31 mouse cellular contexts compared by ENCODE assay signal in the genomic region with DNA sequence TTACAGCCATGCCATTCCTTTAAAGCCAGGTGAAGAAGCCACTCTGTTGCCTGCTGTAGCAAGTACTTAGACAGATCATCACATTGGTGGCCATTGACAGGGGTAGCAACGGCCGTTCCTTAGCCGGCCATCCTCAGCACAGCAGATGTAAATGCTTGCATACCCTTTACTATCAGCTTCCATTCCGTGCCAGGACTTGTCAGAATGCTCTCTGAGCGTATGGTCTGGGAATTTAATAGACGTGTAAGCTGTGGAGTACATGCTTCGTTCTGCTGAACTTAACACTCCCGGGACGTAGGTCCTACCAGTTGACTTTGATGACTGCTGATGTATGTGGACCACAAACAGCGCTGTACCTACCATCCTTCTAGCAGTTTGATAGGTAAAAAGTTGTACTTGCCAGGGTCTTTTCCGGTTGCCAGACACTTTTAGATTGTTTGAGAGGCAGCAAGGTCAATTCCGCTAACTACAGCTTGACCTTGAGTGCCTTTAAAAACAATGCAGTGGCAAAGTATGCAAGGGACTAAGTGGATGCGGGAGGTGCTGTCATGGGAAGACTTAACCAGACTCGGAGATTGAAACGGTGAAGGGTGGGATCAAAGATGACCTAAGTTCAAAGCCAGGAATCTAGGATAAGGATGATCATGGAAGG. TPM values are rescaled to one million over a fixed set of nuclear protein-coding genes. Genes with fewer than 3 reads are reported as not detected.
DNase-seq lines count a peak whose midpoint lies in the region; ATAC-seq lines count a peak whose summit lies in the region.
"Had no signal": no experiment of that assay in that cellular context is flagged by ENCODE, and none has a peak within 500 bp of the region (broad histone marks: within the 10 kb centered on the region; RNA-seq: fewer than 3 reads in every experiment).

No protein-coding gene starts in this region.

- H3K4me1 ChIP-seq in heart, embryonic 14.5 days (ENCODE audit: control insufficient read depth in 2 of 2, insufficient read depth in 2 of 2, low read length in 2 of 2): peaks cover 7 to 22% of the 10 kb centered on the region in 2 experiments
- H3K4me1 ChIP-seq in kidney, embryonic 15.5 days: peaks cover 28% of the 10 kb centered on the region
- no peaks in the 10 kb centered on the region for H3K4me1 ChIP-seq in midbrain, embryonic 11.5 days (ENCODE audit: control insufficient read depth, insufficient read depth, low read length)
- no peaks in the 10 kb centered on the region for H3K4me1 ChIP-seq in midbrain, embryonic 10.5 days
- H3K4me1 ChIP-seq: embryonic facial prominence, embryonic 12.5 days; forebrain, embryonic 15.5 days; lung, embryonic 15.5 days; midbrain, embryonic 12.5 days had no signal

- peak; percentile 73 for ATAC-seq in heart, embryonic 14.5 days (ENCODE audit: insufficient number of reproducible peaks, insufficient read depth, low FRiP score, low read depth)
- ATAC-seq in kidney, embryonic 15.5 days (replicated peaks; ENCODE audit: low FRiP score): no peak
- no peak for ATAC-seq in midbrain, embryonic 11.5 days (ENCODE audit: low FRiP score)
- ATAC-seq: forebrain, embryonic 15.5 days; inflammation-experienced regulatory T-cells, adult 6 months had no signal

- H3K9me3 ChIP-seq in heart, embryonic 14.5 days (ENCODE audit: control insufficient read depth, low read length): no peaks in the 10 kb centered on the region
- no peaks in the 10 kb centered on the region for H3K9me3 ChIP-seq in kidney, embryonic 15.5 days (replicated peaks)
- no peaks in the 10 kb centered on the region for H3K9me3 ChIP-seq in midbrain, embryonic 11.5 days (ENCODE audit: control insufficient read depth, low read length)
- H3K9me3 ChIP-seq in midbrain, embryonic 10.5 days (replicated peaks): no peaks in the 10 kb centered on the region; the same call in 1 of the 2 replicates
- H3K9me3 ChIP-seq: embryonic facial prominence, embryonic 12.5 days; forebrain, embryonic 15.5 days; G1E; hindbrain, embryonic 15.5 days; limb, embryonic 12.5 days; liver, embryonic 15.5 days; lung, embryonic 15.5 days; midbrain, embryonic 12.5 days; neural tube, embryonic 12.5 days had no signal

- 22% methylated on average over 15 of the region's 15 CpGs for WGBS in heart, embryonic 14.5 days
- WGBS in kidney, embryonic 15.5 days: 55% methylated on average over 15 of the region's 15 CpGs
- 92% methylated on average over 15 of the region's 15 CpGs for WGBS in midbrain, embryonic 11.5 days
- WGBS in midbrain, embryonic 10.5 days: 93% methylated on average over 15 of the region's 15 CpGs

- peak; percentile 76 for DNase-seq in heart, adult 11 months
- DNase-seq in heart, adult 9 months (ENCODE audit: low spot score in 2 of 2): no peak
- DNase-seq in heart, adult 18-20 months: no peak
- DNase-seq in kidney, postnatal 36 days: no peak
- peak; percentile 78 for DNase-seq in midbrain, embryonic 11.5 days (ENCODE audit: low spot score, missing footprints)
- no peak for DNase-seq in midbrain, embryonic 10.5 days (ENCODE audit: low spot score)
- DNase-seq: cerebellum, adult 11-12 months; cerebellum, adult 9-11 months; gastrocnemius, postnatal 25 days; kidney, adult 2 months; right cerebral cortex, adult 18-20 months; spleen, adult 18-20 months; thymus, adult 18-20 months; thymus, postnatal 25 days had no signal

- H3K4me3 ChIP-seq in heart, embryonic 14.5 days (ENCODE audit: control insufficient read depth in 1 of 2, insufficient read depth in 1 of 2, low read depth in 1 of 2, low read length in 2 of 2): no peak overlapping the region
- no peak overlapping the region for H3K4me3 ChIP-seq in kidney, embryonic 15.5 days (replicated peaks)
- H3K4me3 ChIP-seq in midbrain, embryonic 11.5 days (ENCODE audit: low read depth, low read length): no peak overlapping the region
- H3K4me3 ChIP-seq in midbrain, embryonic 10.5 days: no peak overlapping the region
- H3K4me3 ChIP-seq: embryonic facial prominence, embryonic 12.5 days; forebrain, embryonic 15.5 days; hindbrain, embryonic 15.5 days; layer of hippocampus, adult 2 months; left cerebral cortex, adult 2 months; limb, embryonic 12.5 days; liver, embryonic 15.5 days; lung, embryonic 15.5 days; midbrain, embryonic 12.5 days; myocyte; neural tube, embryonic 12.5 days had no signal

- H3K36me3 ChIP-seq in heart, embryonic 14.5 days (ENCODE audit: control insufficient read depth, insufficient read depth, low read length): peaks cover 15% of the 10 kb centered on the region
- peaks cover 16% of the 10 kb centered on the region for H3K36me3 ChIP-seq in kidney, embryonic 15.5 days
- H3K36me3 ChIP-seq in midbrain, embryonic 11.5 days (ENCODE audit: control insufficient read depth, insufficient read depth, low read length): peaks cover 3% of the 10 kb centered on the region; the same call in 1 of the 2 replicates
- peaks cover 29% of the 10 kb centered on the region for H3K36me3 ChIP-seq in midbrain, embryonic 10.5 days

- H3K27me3 ChIP-seq in heart, embryonic 14.5 days (ENCODE audit: control insufficient read depth, insufficient read depth, low read length): no peaks in the 10 kb centered on the region
- no peaks in the 10 kb centered on the region for H3K27me3 ChIP-seq in kidney, embryonic 15.5 days
- no peaks in the 10 kb centered on the region for H3K27me3 ChIP-seq in midbrain, embryonic 11.5 days (ENCODE audit: control insufficient read depth, insufficient read depth, low read length)
- H3K27me3 ChIP-seq in midbrain, embryonic 10.5 days (ENCODE audit: low read depth, poor library complexity, severe bottlenecking): no peaks in the 10 kb centered on the region
- H3K27me3 ChIP-seq: CH12.LX; embryonic facial prominence, embryonic 12.5 days; forebrain, embryonic 15.5 days; hindbrain, embryonic 15.5 days; limb, embryonic 12.5 days; liver, embryonic 15.5 days; lung, embryonic 15.5 days; midbrain, embryonic 12.5 days; neural tube, embryonic 12.5 days had no signal

- peak overlapping the region; percentile 67 to 83 for H3K27ac ChIP-seq in heart, embryonic 14.5 days (replicated peaks in 1 of 2; ENCODE audit: control insufficient read depth in 1 of 2, insufficient read depth in 1 of 2, low read depth in 2 of 2, low read length in 2 of 2)
- peak overlapping the region; percentile 0; the same call in 1 of the 2 replicates for H3K27ac ChIP-seq in kidney, embryonic 15.5 days
- no peak overlapping the region for H3K27ac ChIP-seq in midbrain, embryonic 11.5 days (ENCODE audit: low read depth, low read length)
- H3K27ac ChIP-seq in midbrain, embryonic 10.5 days (replicated peaks): no peak overlapping the region
- H3K27ac ChIP-seq: embryonic facial prominence, embryonic 12.5 days; forebrain, embryonic 15.5 days; hindbrain, embryonic 15.5 days; layer of hippocampus, adult 2 months; left cerebral cortex, adult 2 months; limb, embryonic 12.5 days; liver, embryonic 15.5 days; lung, embryonic 15.5 days; midbrain, embryonic 12.5 days; neural tube, embryonic 12.5 days; stomach, postnatal 0 days had no signal

- peak overlapping the region; percentile 41 for H3K4me2 ChIP-seq in heart, embryonic 14.5 days (ENCODE audit: low read length)
- H3K4me2 ChIP-seq in kidney, embryonic 15.5 days: no peak overlapping the region
- H3K4me2 ChIP-seq in midbrain, embryonic 11.5 days: no peak overlapping the region
- H3K4me2 ChIP-seq: embryonic facial prominence, embryonic 12.5 days; forebrain, embryonic 15.5 days; hindbrain, embryonic 15.5 days; limb, embryonic 12.5 days; liver, embryonic 15.5 days; lung, embryonic 15.5 days; midbrain, embryonic 12.5 days; neural tube, embryonic 12.5 days had no signal

- H3K9ac ChIP-seq in heart, embryonic 14.5 days (ENCODE audit: low read length): no peak overlapping the region
- no peak overlapping the region for H3K9ac ChIP-seq in kidney, embryonic 15.5 days
- no peak overlapping the region for H3K9ac ChIP-seq in midbrain, embryonic 11.5 days (ENCODE audit: low read length)
- H3K9ac ChIP-seq: embryonic facial prominence, embryonic 12.5 days; forebrain, embryonic 15.5 days; hindbrain, embryonic 15.5 days; limb, embryonic 12.5 days; liver, embryonic 15.5 days; lung, embryonic 15.5 days; midbrain, embryonic 12.5 days; neural tube, embryonic 12.5 days had no signal

RNA-seq across cellular contexts. Expression of a gene that starts 53.2 kb away (rescaled TPM):
- polyA plus RNA-seq in heart, embryonic 14.5 days (2014; fragmentation: Nextera tagmentation; extraction: Ambion mirVana): 86.3 and 86.4 TPM in 2 replicates
- total RNA-seq in heart, adult 18-20 months (2021): 10 to 100 TPM; 61.2 to 61.4 TPM
- 155 and 168 TPM in 2 replicates for polyA plus RNA-seq in kidney, embryonic 15.5 days (2015; fragmentation: Nextera tagmentation; extraction: Ambion mirVana)
- 76.4 and 88.3 TPM in 2 replicates for polyA plus RNA-seq in midbrain, embryonic 11.5 days (2014; fragmentation: Nextera tagmentation; extraction: Ambion mirVana)
- polyA plus RNA-seq in midbrain, embryonic 10.5 days (2016; fragmentation: Nextera tagmentation; extraction: Ambion mirVana): 80.8 and 83.9 TPM in 2 replicates

Comparison
In these comparisons a context has a peak if more than half of its experiments do, and no peak if none do; other contexts are left out.
1. DNase-seq: peak in heart, adult 11 months (single experiment) and midbrain, embryonic 11.5 days (single experiment); none in heart, adult 9 months (0 of 2), heart, adult 18-20 months (0 of 2), kidney, postnatal 36 days (0 of 2) and midbrain, embryonic 10.5 days (single experiment).
2. H3K27ac ChIP-seq: peak in heart, embryonic 14.5 days (2 of 2) and kidney, embryonic 15.5 days (single experiment); none in midbrain, embryonic 11.5 days (single experiment) and midbrain, embryonic 10.5 days (single experiment).